Mouse (Mus musculus) 416B (cell line): ENCODE measurements at regions not wholly inside any gene's neighbourhood (a gene's known extent, or its start where the extent isn't known, plus 50 kb on each side); places are given as distances from the start of the nearest gene placed in this dataset.

Source experiments
- DNase-seq: peaks from one replicate; pipeline ENCODE4 v3.0.0; 2011; ENCODE audit warnings: low read depth

DNA sequence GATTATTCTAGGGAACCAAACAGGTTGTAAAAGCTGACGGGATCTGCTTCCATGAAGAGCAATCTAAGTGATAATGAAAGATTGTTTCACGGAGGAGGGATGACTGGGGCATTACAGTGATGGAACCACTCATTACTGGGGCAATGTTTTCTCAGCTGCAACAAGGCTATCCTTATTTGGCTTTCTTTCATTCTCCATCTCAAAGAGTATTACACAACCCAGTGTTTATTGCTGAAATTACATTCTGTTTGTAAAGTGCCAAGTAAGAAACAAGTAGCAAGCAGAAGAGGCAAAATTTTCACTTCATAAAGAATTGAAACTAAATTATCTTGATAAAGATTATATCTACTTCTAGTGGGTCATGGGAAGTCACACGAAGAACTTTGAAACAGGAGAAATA, 1256.4 kb downstream of the Gsdmc2 start:
- no peak for DNase-seq

DNA sequence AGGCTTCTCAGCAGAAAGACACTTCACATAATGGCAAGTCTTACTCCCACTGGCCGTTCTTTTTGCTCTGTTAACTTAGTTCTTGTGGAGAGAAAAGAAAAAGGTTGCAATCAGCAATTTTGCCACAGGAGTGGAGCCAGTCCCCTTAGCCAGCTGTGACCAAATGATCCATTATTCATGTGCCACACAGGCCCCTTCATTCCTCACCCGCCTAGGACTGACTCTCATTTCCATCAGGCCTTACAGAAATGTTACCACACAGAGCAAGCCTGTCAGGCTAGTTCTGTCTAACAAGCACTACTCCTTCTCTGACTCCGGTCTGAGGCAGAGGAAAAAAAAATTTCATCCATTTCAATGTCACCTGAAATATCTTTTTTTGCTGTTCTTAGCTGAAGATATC, 1266.2 kb downstream of the Gsdmc2 start:
- DNase-seq: no peak

GRCm38 (mm10) chr15:62575791-62576190, 1269.2 kb downstream of the Gsdmc2 start:
- DNase-seq: peak; percentile 30

DNA sequence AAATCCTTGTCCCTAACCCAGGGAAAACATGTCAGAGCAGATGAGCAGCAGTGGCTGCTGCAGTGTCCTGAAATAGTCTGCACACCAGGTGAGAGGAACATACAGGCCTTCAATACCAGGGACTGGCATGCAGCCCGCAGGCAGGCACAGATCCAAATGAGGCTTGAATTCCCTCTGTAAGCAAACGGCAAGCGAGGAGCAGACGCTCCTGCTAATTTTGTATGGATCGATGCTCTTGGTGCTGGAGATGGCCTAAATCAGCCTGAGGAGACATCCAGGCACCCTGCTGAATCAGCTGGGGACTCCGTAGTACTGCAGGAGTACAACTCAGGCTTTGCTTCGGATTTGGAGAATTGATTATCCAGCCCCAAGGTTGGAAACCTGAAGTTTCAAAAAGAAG, 1273.2 kb downstream of the Gsdmc2 start:
- DNase-seq: no peak

DNA sequence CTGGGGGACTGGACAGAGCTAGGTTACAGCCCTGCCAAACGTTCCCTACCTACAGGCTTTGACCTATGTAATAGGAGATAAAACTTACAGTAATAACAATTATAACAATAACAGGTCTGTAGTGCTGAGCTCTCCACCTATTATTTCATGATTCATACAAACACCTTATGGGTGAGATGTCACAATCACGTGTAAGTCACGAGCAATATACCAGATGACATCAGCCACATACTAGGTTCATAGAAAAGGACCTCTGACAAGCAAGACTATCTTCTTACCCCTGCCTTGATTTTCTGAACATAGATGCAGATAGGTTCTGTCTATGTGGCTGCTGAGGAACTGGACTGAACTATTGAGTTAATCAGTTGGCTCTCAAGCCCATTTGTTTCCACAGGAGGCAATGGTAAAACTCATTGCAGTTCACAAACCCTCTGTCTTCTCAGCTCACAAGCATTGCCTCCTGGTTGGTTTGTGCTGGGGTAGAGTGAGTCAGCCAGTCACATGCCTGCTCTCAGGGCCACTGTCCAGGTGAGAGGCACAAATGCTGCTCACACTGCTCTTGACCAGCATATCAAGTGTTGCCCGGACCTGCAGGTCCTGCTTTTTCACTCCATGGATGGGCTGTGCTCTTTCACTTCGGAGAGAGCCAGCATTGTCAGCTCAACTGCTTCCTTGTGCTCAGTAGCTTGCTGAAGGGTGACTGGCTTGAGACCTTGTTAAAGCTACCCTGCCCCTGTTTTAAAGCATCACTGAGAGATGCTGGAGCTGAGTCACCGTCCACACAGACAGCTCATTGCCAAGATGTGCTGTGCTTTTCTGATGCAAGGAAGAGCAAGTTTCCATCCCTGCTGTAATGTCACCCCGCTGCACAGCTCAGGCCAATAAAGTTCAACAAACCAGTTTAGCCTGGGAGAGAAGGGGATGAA, 1275.9 kb downstream of the Gsdmc2 start:
- DNase-seq: no peak

DNA sequence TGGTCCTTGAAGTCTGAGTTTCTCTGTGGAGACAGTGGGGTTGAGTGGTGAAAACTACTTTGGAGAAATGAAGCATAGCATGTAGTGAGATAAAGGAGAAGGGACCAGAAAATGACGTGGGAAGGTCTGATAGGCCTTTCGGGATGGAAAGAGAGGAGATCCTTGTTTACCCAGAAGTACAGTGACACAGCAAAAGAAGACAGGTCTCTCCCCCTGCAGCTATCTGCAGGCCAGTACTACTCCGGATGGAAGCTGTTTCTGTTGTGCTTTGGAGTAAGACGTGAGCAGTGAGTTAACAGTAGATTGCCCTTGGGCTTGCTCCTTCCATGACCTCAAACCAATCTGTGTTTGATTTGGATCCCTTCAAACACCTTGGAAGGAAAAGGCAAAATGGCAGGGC, 1277.5 kb downstream of the Gsdmc2 start:
- DNase-seq: no peak

GRCm38 (mm10) chr15:62566106-62566511, 1278.9 kb downstream of the Gsdmc2 start:
- no peak for DNase-seq

DNA sequence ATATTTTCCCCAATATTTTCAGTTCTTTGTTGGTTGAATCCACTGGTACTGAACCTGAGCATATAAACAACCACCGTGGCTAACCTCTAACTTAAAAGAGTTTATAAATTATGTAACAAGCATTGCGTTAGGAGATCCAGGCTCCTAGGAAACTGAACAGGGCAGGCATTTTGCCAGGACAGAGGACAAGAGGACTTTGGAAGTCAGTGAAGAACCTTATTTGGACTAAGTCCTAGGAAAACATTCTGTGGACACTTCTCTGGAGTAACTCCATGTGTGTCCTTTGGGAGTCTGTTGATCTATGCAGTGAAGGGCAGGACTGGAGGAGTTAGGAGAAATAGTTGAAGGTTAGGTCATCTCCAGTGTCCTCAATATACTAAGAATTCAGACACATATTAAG, 1311.7 kb downstream of the Gsdmc2 start:
- DNase-seq: no peak

GRCm38 (mm10) chr15:62528975-62529374, 1316.0 kb downstream of the Gsdmc2 start:
- no peak for DNase-seq

DNA sequence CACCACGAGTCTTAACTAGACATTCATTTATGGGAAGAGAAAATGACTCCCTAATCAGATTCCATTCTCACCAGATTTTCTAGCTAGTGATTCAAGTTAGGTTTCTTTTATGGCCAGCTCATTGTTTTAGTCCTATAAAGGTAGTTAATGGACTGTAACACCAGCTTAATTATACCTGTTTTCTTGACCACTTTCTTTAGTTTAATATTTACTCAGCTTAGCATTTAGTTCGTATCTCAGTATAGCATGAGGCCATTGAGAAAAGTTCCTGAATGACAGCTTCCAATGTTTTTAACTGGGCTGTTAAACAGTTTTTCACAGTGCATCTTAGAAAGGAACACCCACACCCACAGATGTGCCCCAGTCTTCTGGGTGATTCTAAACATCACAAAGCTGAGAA, 1320.3 kb downstream of the Gsdmc2 start:
- no peak for DNase-seq

- no peak for DNase-seq
Observed at GRCm38 (mm10) chr15:62524135-62524534, 1320.8 kb downstream of the Gsdmc2 start.

DNA sequence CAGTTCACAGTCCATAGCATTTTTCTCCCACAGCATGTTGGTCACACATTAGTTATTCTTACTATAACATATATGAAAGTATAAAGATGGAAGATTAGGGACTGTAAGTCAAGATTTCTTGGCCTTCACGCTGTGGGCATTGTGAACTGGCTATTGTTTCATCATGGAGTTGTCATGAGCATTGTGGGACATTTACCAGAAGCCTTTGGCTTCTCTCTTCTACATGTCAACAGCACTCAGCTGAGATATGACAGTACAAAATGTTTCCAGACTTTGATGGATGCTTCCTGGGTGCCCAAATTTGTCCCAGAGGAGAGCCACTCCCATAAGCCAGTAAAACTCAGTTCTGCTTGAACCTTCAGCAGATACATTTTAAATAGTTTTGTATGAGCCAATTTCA, 1331.5 kb downstream of the Gsdmc2 start:
- DNase-seq: no peak

GRCm38 (mm10) chr15:62511461-62511860, 1333.5 kb downstream of the Gsdmc2 start:
- no peak for DNase-seq

- DNase-seq: no peak
Observed at GRCm38 (mm10) chr15:62503866-62504265, 1341.1 kb downstream of the Gsdmc2 start.

- peak; percentile 3 for DNase-seq
Observed at GRCm38 (mm10) chr15:62500966-62501365, 1344.0 kb downstream of the Gsdmc2 start.

GRCm38 (mm10) chr15:62500522-62500921, 1344.5 kb downstream of the Gsdmc2 start:
- DNase-seq: no peak

- peak; percentile 49 for DNase-seq
Observed at GRCm38 (mm10) chr15:62496193-62496592, 1348.8 kb downstream of the Gsdmc2 start.

- no peak for DNase-seq
Observed at GRCm38 (mm10) chr15:62492350-62492749, 1352.6 kb downstream of the Gsdmc2 start.

GRCm38 (mm10) chr15:62490548-62490947, 1354.4 kb downstream of the Gsdmc2 start:
- no peak for DNase-seq

GRCm38 (mm10) chr15:62486540-62486939, 1358.4 kb downstream of the Gsdmc2 start:
- DNase-seq: no peak

DNA sequence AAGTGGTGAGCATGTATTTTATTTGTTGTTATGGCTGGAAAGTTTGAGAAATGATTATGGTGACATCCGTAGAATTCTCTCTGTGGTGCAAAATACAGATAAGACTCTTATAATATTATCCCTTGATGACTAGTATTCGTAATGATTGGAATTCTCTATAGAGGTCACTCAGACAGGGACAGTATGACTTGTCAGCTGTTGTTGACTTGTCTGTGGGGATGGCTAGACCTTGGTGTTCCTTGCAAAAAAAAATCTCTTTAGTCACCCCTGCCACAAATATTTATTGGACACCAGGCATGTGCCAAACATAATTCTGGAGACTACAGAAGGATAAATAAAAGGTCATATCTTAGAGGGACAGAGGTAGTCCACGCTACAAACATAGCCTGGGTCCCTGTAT, 1360.6 kb downstream of the Gsdmc2 start:
- no peak for DNase-seq

DNA sequence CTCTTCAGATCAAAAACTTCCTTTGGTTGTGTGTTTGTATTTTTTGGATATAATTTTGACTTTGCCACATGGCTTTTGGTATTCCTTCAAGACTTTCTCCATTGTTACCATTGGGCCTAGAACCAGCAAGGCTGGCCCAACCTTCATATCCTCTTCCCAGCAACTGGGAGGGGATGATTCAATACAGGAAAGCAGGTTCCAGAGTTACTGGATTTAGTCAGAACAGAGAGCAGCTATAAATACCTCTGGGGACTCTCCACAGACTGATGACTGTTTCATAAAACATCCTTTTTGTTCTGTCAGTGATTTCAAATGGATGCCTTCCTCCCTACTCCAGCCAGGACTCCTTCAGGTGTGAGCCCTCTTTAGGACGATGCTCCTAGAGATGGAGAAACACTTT, 1361.4 kb downstream of the Gsdmc2 start:
- DNase-seq: no peak

DNA sequence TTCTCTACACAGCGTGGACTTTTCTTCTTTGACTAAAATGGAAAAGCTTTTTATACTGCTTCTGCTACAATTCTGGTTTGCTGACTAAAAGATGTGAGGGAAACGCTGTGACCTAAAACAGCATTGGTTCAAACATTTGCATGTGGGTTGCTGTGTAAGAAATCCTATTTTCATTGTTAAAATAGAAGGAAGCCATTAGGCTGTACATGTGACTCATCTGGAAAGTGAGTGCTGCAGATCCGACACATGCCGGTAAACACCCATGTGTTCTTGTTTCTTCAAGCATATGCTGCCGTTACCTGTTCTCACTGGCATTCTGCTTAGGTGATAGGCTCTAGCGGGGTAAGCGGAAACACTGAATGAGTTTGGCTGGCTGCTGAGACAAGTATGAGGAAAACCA, 1362.6 kb downstream of the Gsdmc2 start:
- DNase-seq: no peak

GRCm38 (mm10) chr15:62477779-62478178, 1367.2 kb downstream of the Gsdmc2 start:
- no peak for DNase-seq
